Mouse (Mus musculus): Measurements from ENCODE around the gene Cyba. TPM values are rescaled to one million over a fixed set of nuclear protein-coding genes. Genes with fewer than 3 reads are reported as not detected.

The Cyba gene
- polyA plus RNA-seq, 1 experiment from 2014 or later: 220 TPM

DNA sequence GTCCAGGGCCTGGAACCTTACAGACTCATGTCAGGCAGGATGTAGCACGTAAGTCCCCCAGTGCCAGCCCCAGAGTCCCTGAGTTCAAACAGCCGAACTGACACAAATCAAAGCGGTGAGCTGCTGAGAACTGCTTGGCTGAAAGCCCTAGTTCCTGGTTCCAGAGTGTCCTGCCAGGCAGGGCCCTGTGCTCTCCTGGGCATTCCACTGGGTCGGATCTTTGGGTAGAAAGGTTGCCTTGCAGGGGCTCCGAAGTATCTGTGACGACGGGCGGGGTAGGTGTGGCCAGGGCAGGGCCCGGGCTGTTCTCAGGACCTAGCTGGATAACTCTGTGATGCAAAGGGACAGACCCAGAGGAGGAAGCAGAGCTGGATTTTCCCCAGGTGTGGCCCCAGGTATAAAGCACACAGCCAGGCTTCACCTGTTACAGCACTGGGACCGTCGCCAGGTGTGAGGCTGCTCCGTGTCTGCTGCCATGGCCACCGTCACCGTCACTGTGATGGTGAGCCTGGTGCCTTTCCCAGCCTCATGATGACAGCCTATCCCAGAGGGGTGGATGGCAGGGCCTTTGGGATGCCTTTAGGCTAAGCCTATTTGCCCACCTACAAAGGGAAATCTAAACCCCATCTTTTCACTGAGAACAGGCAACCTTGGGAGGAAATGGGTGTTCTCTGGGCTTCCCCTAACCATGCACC lies 11.2 kb downstream of the Cyba start, which contains the start of gene Il17c:
Il17c (plus strand) TSS at position 645 of the 695 bp plus-strand sequence.
- H3K27me3 ChIP-seq (ENCODE audit: insufficient read depth, low read length): no peaks in the 10 kb centered on the region
- H3K4me1 ChIP-seq (ENCODE audit: insufficient read depth): no peaks in the 10 kb centered on the region
- H3K36me3 ChIP-seq (replicated peaks; ENCODE audit: insufficient read depth, low read length): peaks cover 22% of the 10 kb centered on the region; the same call in 1 of the 2 replicates
- ATAC-seq: no peak
- TF ChIP-seq EP300 (IDR thresholded peaks at IDR 0.05; ENCODE audit: low read depth) (no peak), CTCF (IDR thresholded peaks at IDR 0.05; ENCODE audit: low read depth) (no peak)
- H3K9ac ChIP-seq (replicated peaks): no peak within 1 kb of the TSS
- WGBS (ENCODE audit: insufficient replicate concordance): 75% methylated on average over 14 of the region's 14 CpGs
- no peak within 1 kb of the TSS for H3K27ac ChIP-seq (ENCODE audit: low read depth)
- H3K4me2 ChIP-seq (ENCODE audit: low read depth, low read length): no peak within 1 kb of the TSS
- no peak for DNase-seq
- no peaks in the 10 kb centered on the region for H3K9me3 ChIP-seq (ENCODE audit: low read length)
- H3K4me3 ChIP-seq (ENCODE audit: low read depth, low read length): no peak within 1 kb of the TSS

- TF ChIP-seq CTCF (IDR thresholded peaks at IDR 0.05; ENCODE audit: low read depth): no peak
- TF ChIP-seq EP300 (IDR thresholded peaks at IDR 0.05; ENCODE audit: low read depth): no peak
- H3K4me2 ChIP-seq (ENCODE audit: low read depth, low read length): no peak overlapping the region
These were observed 12.7 kb downstream of the Cyba start for GRCm38 (mm10) chr8:122419881-122420555.

GRCm38 (mm10) chr8:122415554-122415953 lies 17.2 kb downstream of the Cyba start:
- no peak for DNase-seq
- H3K27ac ChIP-seq (ENCODE audit: low read depth): no peak overlapping the region
- no peaks in the 10 kb centered on the region for H3K27me3 ChIP-seq (ENCODE audit: insufficient read depth, low read length)
- H3K4me1 ChIP-seq (ENCODE audit: insufficient read depth): no peaks in the 10 kb centered on the region
- H3K4me2 ChIP-seq (ENCODE audit: low read depth, low read length): no peak overlapping the region
- peaks cover 66% of the 10 kb centered on the region for H3K36me3 ChIP-seq (replicated peaks; ENCODE audit: insufficient read depth, low read length)
- ATAC-seq: no peak
- H3K9me3 ChIP-seq (ENCODE audit: low read length): no peaks in the 10 kb centered on the region
- WGBS (ENCODE audit: insufficient replicate concordance): 58% methylated on average over 6 of the region's 6 CpGs
- H3K9ac ChIP-seq (replicated peaks): no peak overlapping the region
- no peak for TF ChIP-seq EP300 (IDR thresholded peaks at IDR 0.05; ENCODE audit: low read depth)
- TF ChIP-seq CTCF (IDR thresholded peaks at IDR 0.05; ENCODE audit: low read depth): no peak
- no peak overlapping the region for H3K4me3 ChIP-seq (ENCODE audit: low read depth, low read length)

More at GRCm38 (mm10) chr8:122419881-122420555, 12.7 kb downstream of the Cyba start:
- Histone ChIP-seq H3K36me3 (replicated peaks; ENCODE audit: insufficient read depth, low read length) (peaks cover 32% of the 10 kb centered on the region), H3K4me1 (ENCODE audit: insufficient read depth) (no peaks in the 10 kb centered on the region), H3K27ac (ENCODE audit: low read depth) (no peak overlapping the region), H3K9me3 (ENCODE audit: low read length) (no peaks in the 10 kb centered on the region), H3K4me3 (ENCODE audit: low read depth, low read length) (no peak overlapping the region), H3K9ac (replicated peaks) (no peak overlapping the region), H3K27me3 (ENCODE audit: insufficient read depth, low read length) (no peaks in the 10 kb centered on the region)
- no peak for ATAC-seq
- 79% methylated on average over 9 of the region's 9 CpGs for WGBS (ENCODE audit: insufficient replicate concordance)
- no peak for DNase-seq

- no peaks in the 10 kb centered on the region for H3K9me3 ChIP-seq (ENCODE audit: low read length)
- no peak overlapping the region for H3K9ac ChIP-seq (replicated peaks)
- 79% methylated on average over 9 of the region's 9 CpGs for WGBS (ENCODE audit: insufficient replicate concordance)
- DNase-seq: no peak
- H3K27ac ChIP-seq (ENCODE audit: low read depth): no peak overlapping the region
- peaks cover 75% of the 10 kb centered on the region for H3K36me3 ChIP-seq (replicated peaks; ENCODE audit: insufficient read depth, low read length)
- no peaks in the 10 kb centered on the region for H3K27me3 ChIP-seq (ENCODE audit: insufficient read depth, low read length)
- H3K4me2 ChIP-seq (ENCODE audit: low read depth, low read length): no peak overlapping the region
- H3K4me3 ChIP-seq (ENCODE audit: low read depth, low read length): no peak overlapping the region
- no peak for ATAC-seq
- no peak for TF ChIP-seq CTCF (IDR thresholded peaks at IDR 0.05; ENCODE audit: low read depth)
- no peak for TF ChIP-seq EP300 (IDR thresholded peaks at IDR 0.05; ENCODE audit: low read depth)
- H3K4me1 ChIP-seq (ENCODE audit: insufficient read depth): no peaks in the 10 kb centered on the region
These were observed 18.4 kb downstream of the Cyba start for GRCm38 (mm10) chr8:122414311-122414710.

- ATAC-seq: peak; percentile 16; the same call in 1 of the 2 replicates
- Histone ChIP-seq H3K36me3 (replicated peaks; ENCODE audit: insufficient read depth, low read length) (peaks cover 85% of the 10 kb centered on the region), H3K4me1 (ENCODE audit: insufficient read depth) (peaks cover 2% of the 10 kb centered on the region; the same call in 1 of the 2 replicates), H3K9me3 (ENCODE audit: low read length) (no peaks in the 10 kb centered on the region), H3K27ac (ENCODE audit: low read depth) (no peak overlapping the region), H3K9ac (replicated peaks) (no peak overlapping the region), H3K4me2 (ENCODE audit: low read depth, low read length) (no peak overlapping the region), H3K27me3 (ENCODE audit: insufficient read depth, low read length) (no peaks in the 10 kb centered on the region), H3K4me3 (ENCODE audit: low read depth, low read length) (no peak overlapping the region)
- WGBS (ENCODE audit: insufficient replicate concordance): 87% methylated on average over 7 of the region's 7 CpGs
- TF ChIP-seq EP300 (IDR thresholded peaks at IDR 0.05; ENCODE audit: low read depth) (no peak), CTCF (IDR thresholded peaks at IDR 0.05; ENCODE audit: low read depth) (no peak)
- DNase-seq: no peak
These were observed 25.1 kb downstream of the Cyba start for GRCm38 (mm10) chr8:122407678-122408077.

DNA sequence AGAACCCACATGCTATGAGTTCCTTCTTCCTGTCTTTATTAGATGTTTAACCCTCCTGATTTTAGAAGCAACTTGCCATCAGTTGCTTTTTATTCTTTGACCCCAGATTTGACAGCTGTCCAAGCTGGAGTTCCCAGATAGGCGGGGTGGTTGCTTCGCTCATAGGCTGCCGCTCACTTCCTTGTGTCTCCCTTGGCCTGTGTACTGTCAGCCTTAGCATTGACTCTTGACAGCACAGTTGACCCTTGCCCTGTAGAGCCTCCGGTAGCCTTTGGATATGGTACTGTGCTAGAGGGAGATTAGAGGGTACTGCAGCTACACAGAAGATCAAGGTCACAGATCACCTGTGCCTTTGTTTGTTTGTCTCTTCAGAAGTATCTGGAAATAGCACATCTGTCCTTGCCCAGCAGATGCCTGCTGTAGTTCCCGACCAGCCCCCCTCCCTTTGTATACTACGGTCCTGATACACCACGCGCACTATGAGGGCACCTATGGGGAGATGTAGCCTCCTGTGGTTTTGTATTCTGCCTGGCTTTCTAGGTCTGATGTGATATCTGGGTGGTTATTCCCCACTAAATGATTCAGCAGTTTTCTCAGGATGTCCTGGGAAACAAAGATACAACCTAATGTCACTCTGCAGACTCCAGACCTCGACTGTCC lies 27.5 kb downstream of the Cyba start:
- WGBS (ENCODE audit: insufficient replicate concordance): 47% methylated on average over 9 of the region's 9 CpGs
- DNase-seq (no peak), ATAC-seq (peak; percentile 65)
- H3K36me3 ChIP-seq (replicated peaks; ENCODE audit: insufficient read depth, low read length): peaks cover 86% of the 10 kb centered on the region
- no peaks in the 10 kb centered on the region for H3K9me3 ChIP-seq (ENCODE audit: low read length)
- H3K27me3 ChIP-seq (ENCODE audit: insufficient read depth, low read length): no peaks in the 10 kb centered on the region
- H3K4me1 ChIP-seq (ENCODE audit: insufficient read depth): peaks cover 2% of the 10 kb centered on the region; the same call in 1 of the 2 replicates
- H3K9ac ChIP-seq (replicated peaks): no peak overlapping the region
- no peak overlapping the region for H3K4me2 ChIP-seq (ENCODE audit: low read depth, low read length)
- TF ChIP-seq CTCF (IDR thresholded peaks at IDR 0.05; ENCODE audit: low read depth) (no peak), EP300 (IDR thresholded peaks at IDR 0.05; ENCODE audit: low read depth) (no peak)
- no peak overlapping the region for H3K27ac ChIP-seq (ENCODE audit: low read depth)
- no peak overlapping the region for H3K4me3 ChIP-seq (ENCODE audit: low read depth, low read length)

Data from liver, postnatal 0 days (tissue).